In genomic region chr17:57694791-57695190, GRCm38 (mm10) we compare ENCODE assay signal across 17 mouse cellular contexts. TPM values are rescaled to one million over a fixed set of nuclear protein-coding genes. Genes with fewer than 3 reads are reported as not detected.
DNase-seq lines count a peak whose midpoint lies in the region; ATAC-seq lines count a peak whose summit lies in the region.
"Had no signal": no experiment of that assay in that cellular context is flagged by ENCODE, and none has a peak within 500 bp of the region (broad histone marks: within the 10 kb centered on the region; RNA-seq: fewer than 3 reads in every experiment).

No protein-coding gene starts in this region.

- no peak overlapping the region for H3K4me3 ChIP-seq in forebrain, embryonic 14.5 days (ENCODE audit: low read depth, low read length)
- H3K4me3 ChIP-seq in forebrain, embryonic 15.5 days = no peak overlapping the region
- H3K4me3 ChIP-seq: embryonic facial prominence, embryonic 12.5 days; limb, embryonic 10.5 days; liver, embryonic 15.5 days had no signal

- WGBS in forebrain, embryonic 14.5 days = 61% methylated on average over 3 of the region's 3 CpGs
- 71% methylated on average over 3 of the region's 3 CpGs for WGBS in forebrain, embryonic 15.5 days

- H3K4me1 ChIP-seq in forebrain, embryonic 14.5 days (ENCODE audit: control insufficient read depth, insufficient read depth, low read length) = no peaks in the 10 kb centered on the region
- no peaks in the 10 kb centered on the region for H3K4me1 ChIP-seq in forebrain, embryonic 15.5 days
- H3K4me1 ChIP-seq: embryonic facial prominence, embryonic 12.5 days; limb, embryonic 10.5 days; liver, embryonic 15.5 days had no signal

- no peaks in the 10 kb centered on the region for H3K9me3 ChIP-seq in forebrain, embryonic 14.5 days (replicated peaks; ENCODE audit: control insufficient read depth, low read length)
- H3K9me3 ChIP-seq in forebrain, embryonic 15.5 days = no peaks in the 10 kb centered on the region
- H3K9me3 ChIP-seq: limb, embryonic 10.5 days; liver, embryonic 15.5 days had no signal

- no peak overlapping the region for H3K27ac ChIP-seq in forebrain, embryonic 14.5 days (ENCODE audit: low read depth, low read length)
- no peak overlapping the region for H3K27ac ChIP-seq in forebrain, embryonic 15.5 days (replicated peaks)
- H3K27ac ChIP-seq: embryonic facial prominence, embryonic 12.5 days; limb, embryonic 10.5 days; liver, embryonic 15.5 days had no signal

- no peak overlapping the region for H3K9ac ChIP-seq in forebrain, embryonic 14.5 days (ENCODE audit: low read length)
- H3K9ac ChIP-seq in forebrain, embryonic 15.5 days (replicated peaks) = no peak overlapping the region
- H3K9ac ChIP-seq: embryonic facial prominence, embryonic 12.5 days; liver, embryonic 15.5 days had no signal

- no peaks in the 10 kb centered on the region for H3K27me3 ChIP-seq in forebrain, embryonic 14.5 days (replicated peaks; ENCODE audit: control insufficient read depth, insufficient read depth, low read length)
- no peaks in the 10 kb centered on the region for H3K27me3 ChIP-seq in forebrain, embryonic 15.5 days
- H3K27me3 ChIP-seq: embryonic facial prominence, embryonic 12.5 days; liver, embryonic 15.5 days had no signal

- peak; percentile 10 for DNase-seq in forebrain, embryonic 14.5 days (ENCODE audit: low spot score)
- peak; percentile 1 to 6 for DNase-seq in kidney, postnatal 4 days
- no peak for DNase-seq in kidney, postnatal 25 days
- DNase-seq in layer of hippocampus, postnatal 14 days (ENCODE audit: low spot score in 2 of 2) = peak; percentile 32 to 64
- peak; percentile 42 for DNase-seq in right cerebral cortex, postnatal 14 days
- no peak for DNase-seq in ovary, adult 18-20 months (ENCODE audit: low spot score)
- DNase-seq in adrenal gland, adult 18-20 months (ENCODE audit: low spot score in 2 of 2) = no peak
- DNase-seq: adrenal gland, postnatal 36 days; cerebellum, adult 9-10 months; thymus, postnatal 14 days had no signal

- no peak overlapping the region for H3K4me2 ChIP-seq in forebrain, embryonic 14.5 days (ENCODE audit: low read length)
- no peak overlapping the region for H3K4me2 ChIP-seq in forebrain, embryonic 15.5 days (replicated peaks)
- H3K4me2 ChIP-seq: embryonic facial prominence, embryonic 12.5 days; heart, embryonic 11.5 days; liver, embryonic 15.5 days had no signal

- no peaks in the 10 kb centered on the region for H3K36me3 ChIP-seq in forebrain, embryonic 14.5 days (ENCODE audit: control insufficient read depth, insufficient read depth, low read length)
- no peaks in the 10 kb centered on the region for H3K36me3 ChIP-seq in forebrain, embryonic 15.5 days
- H3K36me3 ChIP-seq: embryonic facial prominence, embryonic 12.5 days; limb, embryonic 10.5 days; liver, embryonic 15.5 days had no signal

- ATAC-seq in forebrain, embryonic 14.5 days = no peak
- ATAC-seq in forebrain, embryonic 15.5 days (replicated peaks) = no peak

RNA-seq across cellular contexts. Expression of gene Gm21834, which starts 47.2 kb away (rescaled TPM):
- polyA plus RNA-seq in forebrain, embryonic 14.5 days (2014; fragmentation: Nextera tagmentation; extraction: Ambion mirVana) = not detected in 2 replicates
- not detected in 2 replicates for polyA plus RNA-seq in forebrain, embryonic 15.5 days (2015; fragmentation: Nextera tagmentation; extraction: Ambion mirVana)
- total RNA-seq in layer of hippocampus, postnatal 14 days (2021) = not detected
- not detected for total RNA-seq in adrenal gland, adult 18-20 months (2021)
- total RNA-seq: adrenal gland, postnatal 36 days; monocyte, adult 5-6 weeks had no signal
- polyA plus RNA-seq: embryonic facial prominence, embryonic 12.5 days; forebrain, embryonic 11.5 days; heart, embryonic 11.5 days; limb, embryonic 10.5 days; liver, embryonic 15.5 days had no signal

Comparison
In these comparisons a context has a peak if more than half of its experiments do, and no peak if none do; other contexts are left out.
1. DNase-seq: peak in forebrain, embryonic 14.5 days (single experiment), kidney, postnatal 4 days (2 of 2), layer of hippocampus, postnatal 14 days (2 of 2) and right cerebral cortex, postnatal 14 days (single experiment); none in kidney, postnatal 25 days (0 of 2), ovary, adult 18-20 months (single experiment) and adrenal gland, adult 18-20 months (0 of 2).